Mouse (Mus musculus): ENCODE data around the gene Dhdds.

Gene Dhdds

GRCm38 (mm10) chr4:133943791-133944190 is 56.9 kb downstream of the Dhdds start:
- DNase-seq (ENCODE audit: low read depth): no peak

GRCm38 (mm10) chr4:133942679-133943078 is 58.0 kb downstream of the Dhdds start:
- DNase-seq (ENCODE audit: low read depth): no peak

- DNase-seq (ENCODE audit: low read depth): no peak
Observed at GRCm38 (mm10) chr4:133941576-133941975, 59.1 kb downstream of the Dhdds start.

DNA sequence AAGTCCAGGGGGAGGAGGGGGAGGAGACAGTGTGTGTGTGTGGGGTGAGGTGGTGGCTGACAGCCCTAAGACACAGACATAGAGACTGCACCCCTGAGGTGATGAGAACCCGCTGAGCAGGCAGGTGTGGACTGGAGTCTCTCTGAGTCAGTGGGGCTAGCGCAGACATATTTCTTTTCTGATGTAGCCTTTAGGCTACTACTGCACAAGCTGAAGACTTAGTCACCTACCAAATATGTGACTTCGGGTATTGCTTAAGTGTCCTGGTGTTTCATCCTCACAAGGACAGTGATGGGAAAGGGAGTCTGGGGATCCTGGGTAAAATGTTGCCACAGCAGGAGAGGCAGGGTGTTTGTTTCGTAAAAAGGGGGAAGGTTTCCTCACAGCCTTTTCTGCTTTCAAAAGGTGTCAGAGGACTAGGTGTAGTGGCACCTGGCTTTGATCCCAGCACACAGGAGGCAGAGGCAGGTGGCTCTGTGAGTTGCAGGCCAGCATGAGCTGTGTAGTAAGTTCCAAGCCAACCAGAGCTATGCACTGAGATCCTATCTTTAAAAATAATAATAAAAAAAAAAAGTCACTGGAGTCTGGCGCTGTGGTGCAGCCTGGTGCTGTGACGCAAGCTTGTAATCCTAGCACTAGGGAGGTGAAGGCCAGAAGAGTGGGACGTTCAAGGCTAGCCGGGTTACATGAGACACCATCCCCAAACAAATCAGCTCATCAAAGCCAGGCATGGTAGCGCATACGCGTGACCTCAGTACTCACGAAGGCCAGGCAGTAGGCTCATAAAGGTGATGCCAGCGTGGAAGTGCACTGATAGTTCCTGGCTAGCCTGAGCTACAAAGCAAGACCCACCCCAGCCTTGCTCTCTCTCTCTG is 60.1 kb downstream of the Dhdds start:
- DNase-seq (ENCODE audit: low read depth): no peak

DNA sequence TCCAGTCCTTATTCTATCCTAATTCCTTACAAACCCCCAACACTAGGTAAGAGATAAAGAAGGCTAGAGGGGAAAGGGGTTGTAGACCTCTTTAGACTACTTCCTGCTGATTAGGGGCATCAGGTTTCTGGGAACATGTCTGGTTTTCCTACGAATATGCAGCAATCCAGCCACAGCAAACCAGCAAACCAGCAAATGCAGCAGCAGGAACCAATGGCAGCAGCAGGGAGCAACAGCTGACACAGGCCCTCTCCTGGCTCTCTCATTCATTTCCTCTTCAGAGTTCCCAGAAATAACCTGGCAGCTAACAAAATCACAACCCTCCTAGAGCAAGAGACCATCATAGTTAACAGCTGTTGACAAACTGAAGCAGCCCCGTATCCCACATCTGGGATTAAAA is 62.6 kb downstream of the Dhdds start:
- DNase-seq (ENCODE audit: low read depth): no peak

GRCm38 (mm10) chr4:133931785-133932184 is 68.9 kb downstream of the Dhdds start:
- DNase-seq (ENCODE audit: low read depth): no peak

- DNase-seq (ENCODE audit: low read depth): peak; percentile 72
Observed at GRCm38 (mm10) chr4:133931349-133931748, 69.4 kb downstream of the Dhdds start.

DNA sequence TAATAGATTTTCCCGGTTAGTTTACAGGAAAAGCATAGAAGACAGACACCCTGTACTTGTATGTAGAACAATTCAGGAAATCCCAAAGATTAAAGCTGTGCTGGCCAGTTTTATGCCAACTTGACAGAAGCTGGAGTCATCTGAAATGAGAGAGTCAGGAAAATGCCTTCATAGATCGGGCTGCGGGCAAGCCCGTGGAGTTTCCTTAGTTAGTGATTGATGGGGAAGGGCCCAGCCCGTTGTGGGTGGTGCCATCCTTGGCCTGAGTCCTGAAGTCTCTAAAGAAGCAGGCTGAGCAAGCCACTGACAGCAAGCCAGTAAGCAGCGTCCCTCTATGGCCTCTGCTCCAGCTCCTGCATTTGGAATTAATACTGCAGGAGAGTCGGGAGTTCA is 71.4 kb downstream of the Dhdds start:
- DNase-seq (ENCODE audit: low read depth): peak; percentile 30

DNA sequence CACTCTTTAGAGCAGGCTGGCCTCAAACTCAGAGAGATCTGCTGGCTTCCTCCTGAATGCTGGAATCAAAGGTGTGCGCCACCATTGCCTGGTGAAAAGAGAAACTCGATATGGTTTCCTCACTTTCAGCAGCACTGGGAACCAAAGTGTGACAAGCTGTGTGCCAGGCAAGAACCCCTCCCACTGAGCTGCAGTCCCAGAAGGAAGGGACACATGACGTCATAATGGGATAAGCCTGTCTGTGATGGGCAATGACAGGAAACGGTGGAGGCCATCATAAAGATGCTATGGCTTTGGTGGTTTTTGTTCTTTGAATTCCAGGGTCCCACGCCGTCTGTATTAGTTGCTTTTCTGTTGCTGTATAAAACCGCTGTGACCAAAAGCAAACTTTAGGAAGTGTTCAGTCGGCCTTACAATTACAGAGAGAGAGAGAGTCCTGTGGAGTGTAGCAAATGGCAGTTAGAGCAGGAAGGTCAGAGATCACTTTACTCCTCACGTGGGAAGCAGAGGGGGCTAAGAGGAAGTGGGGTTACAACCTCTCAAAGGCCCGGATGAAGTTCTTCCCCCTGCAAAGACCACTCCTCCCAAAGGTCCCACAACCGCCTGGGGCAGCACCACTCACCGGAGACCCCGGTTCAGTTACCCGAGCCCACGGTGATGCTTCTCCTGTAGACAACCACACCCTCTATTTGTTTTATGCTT is 72.0 kb downstream of the Dhdds start:
- DNase-seq (ENCODE audit: low read depth): peak; percentile 33

DNA sequence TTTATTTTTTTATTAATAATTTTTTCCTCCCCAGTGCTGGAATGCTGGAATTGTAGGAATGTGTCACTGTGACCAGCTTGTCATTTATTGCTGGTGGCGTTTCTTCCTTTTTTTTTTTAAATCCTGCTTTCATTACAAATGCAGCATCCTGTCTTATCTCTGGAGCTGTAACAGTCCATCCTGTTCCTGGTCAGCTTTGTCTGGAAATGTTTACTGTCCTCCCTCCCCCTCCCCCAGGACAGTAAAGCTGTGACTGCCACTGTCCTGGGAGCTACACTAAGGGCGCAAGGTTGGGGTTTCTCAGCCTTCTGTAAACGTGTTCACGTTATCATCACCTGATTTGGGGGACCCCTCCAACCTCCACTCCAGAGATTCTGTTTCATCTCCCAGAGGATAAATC is 75.5 kb downstream of the Dhdds start:
- DNase-seq (ENCODE audit: low read depth): no peak

- DNase-seq (ENCODE audit: low read depth): no peak
Observed at GRCm38 (mm10) chr4:133923743-133924142, 77.0 kb downstream of the Dhdds start.
